Mouse (Mus musculus): ENCODE measurements around the gene Igbp1.
A peak's percentile ranks its signal among the peaks of the same experiment; 100 is the strongest.

Igbp1 gene

DNA sequence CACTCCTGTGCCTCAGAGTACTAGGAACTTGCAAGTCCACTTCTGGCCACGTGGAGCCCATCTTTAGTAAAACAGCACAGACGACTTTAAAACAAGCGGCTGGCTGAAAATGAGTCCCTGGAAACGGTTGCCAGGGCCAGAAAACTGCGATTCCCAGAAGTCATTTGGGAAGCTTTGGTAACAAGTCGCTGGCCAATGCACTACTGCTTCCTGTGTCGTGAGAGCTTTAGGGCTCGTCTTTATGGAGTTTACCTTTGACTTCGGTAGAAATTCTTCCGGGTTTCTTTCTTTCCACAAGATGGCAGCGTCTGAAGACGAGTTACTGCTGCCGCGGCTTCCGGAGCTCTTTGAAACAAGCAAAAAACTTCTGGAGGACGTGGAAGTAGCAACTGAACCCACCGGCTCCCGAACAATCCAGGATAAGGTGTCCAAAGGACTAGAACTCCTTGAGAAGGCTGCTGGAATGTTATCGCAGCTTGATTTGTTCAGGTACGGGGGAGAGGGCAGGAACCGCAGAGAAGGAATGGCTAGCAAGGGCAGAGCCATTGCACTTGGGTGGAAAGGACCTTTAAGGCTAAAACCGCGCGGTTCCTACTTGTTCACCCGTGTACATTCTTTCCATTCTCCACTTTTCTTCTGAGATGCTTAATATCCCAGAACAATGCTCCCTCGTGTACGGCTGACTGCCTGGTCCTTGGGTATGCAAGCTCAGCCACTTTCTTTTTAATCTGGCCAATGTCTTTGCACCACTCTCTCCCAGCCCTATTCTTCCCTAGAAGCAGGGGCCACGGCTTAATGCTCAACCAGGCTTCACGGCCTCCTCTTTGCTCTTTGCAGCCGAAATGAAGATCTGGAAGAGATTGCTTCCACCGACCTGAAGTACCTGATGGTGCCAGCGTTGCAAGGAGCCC, at the start of gene Igbp1:
Gene Igbp1, plus strand, starts transcription at position 224 of the 911 bp plus-strand sequence.
- DNase-seq: peak; percentile 91

GRCm38 (mm10) chrX:100468047-100468446, 26.0 kb upstream of the Igbp1 start:
- DNase-seq: no peak

DNA sequence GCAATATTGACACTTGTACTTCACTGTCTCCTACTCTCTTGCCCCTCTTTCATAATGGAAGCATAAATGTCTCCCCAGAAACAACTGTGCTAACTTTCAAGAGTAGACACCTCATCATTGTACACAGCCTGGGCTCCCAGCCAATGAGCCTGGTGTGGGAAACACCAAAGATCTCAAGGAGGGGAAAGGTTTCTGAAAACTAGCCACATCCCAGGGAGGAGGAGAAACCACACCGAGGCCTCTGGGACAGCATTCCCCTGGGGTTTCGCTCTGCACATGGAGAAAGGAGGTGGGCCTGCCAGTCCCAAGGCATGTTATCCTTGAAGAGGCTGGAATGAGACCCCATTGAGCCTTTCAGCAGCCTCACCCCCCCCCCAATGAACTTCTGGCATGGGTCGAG, 24.0 kb upstream of the Igbp1 start:
- DNase-seq: no peak

DNA sequence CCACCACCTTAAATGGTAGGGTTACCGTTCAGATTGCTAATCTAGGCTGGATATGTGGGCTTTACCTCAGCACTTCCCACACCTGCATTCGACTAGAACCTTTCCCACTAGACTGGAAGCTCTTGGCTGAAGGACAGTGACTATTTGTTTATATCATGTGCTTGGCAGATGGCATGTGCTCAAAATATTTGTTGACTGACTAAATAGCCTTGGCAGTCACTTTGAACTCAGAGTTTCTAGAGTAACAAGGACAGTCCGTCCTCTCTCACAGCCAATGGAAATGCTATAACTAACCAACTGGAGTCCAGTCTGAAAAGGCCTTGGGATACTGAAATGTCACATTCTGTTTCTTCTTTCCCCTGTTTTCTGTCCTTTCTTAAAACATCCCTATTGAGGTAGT, 22.6 kb upstream of the Igbp1 start:
- DNase-seq: no peak

DNA sequence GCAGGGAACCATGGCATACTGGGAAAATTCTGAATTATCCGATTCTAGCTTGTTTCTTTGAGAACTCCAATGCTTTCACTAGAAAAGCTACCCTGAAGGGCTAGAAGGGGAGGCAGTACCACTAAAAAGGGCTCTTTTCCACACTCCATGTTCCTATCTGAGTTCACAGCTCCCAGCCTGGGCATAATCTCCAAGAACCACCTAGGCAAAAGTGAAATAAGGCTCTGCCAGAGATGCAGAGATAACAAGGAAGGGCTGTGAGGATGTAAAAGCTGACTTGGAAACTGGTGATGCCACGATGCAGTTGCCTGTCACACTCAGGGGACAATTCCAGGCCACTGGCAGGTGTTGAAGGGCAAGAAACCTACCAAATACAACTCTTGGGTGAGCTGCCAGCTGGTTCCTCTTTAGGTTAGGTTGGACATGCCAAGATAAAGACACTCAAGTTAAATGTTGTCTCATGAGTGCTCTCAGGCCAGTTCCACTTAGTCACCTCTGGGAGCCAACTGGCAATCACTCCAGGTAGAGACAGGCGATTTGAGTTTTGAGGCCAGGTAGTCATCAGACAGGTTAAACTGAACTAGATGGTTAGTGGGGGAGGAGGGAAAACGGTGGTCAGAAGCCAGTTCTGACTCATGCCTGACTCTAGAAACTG, 18.4 kb upstream of the Igbp1 start:
- no peak for DNase-seq

GRCm38 (mm10) chrX:100480317-100480716, 13.8 kb upstream of the Igbp1 start:
- peak; percentile 70 for DNase-seq

DNA sequence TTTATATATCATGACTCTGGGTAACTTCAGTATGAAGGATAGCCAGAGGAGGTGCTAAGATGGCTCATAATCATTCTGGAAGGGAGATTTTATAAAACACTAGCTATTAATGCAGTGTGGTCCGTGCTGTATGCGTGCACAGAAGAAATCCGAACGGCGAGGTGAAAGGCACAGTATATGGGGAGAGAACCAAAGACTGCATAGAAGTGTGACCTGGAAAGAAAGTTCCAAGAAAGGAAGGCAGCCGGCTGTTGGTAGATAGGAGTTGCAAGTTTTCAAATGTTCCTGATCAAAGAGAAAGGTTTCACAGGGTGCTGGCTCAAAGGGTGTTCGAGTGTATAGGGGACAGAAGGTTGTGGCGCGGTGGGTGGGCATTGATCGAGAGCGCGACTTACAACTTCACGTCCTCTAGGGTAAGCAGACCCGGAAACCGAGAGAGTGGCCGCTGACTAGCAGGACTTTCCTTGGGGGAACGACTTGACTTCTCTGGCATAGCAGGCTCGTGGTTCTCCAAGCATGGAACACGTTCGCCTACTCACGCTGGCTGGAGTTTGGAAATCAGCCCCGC, 507 bp upstream of the Igbp1 start:
- DNase-seq: no peak

DNA sequence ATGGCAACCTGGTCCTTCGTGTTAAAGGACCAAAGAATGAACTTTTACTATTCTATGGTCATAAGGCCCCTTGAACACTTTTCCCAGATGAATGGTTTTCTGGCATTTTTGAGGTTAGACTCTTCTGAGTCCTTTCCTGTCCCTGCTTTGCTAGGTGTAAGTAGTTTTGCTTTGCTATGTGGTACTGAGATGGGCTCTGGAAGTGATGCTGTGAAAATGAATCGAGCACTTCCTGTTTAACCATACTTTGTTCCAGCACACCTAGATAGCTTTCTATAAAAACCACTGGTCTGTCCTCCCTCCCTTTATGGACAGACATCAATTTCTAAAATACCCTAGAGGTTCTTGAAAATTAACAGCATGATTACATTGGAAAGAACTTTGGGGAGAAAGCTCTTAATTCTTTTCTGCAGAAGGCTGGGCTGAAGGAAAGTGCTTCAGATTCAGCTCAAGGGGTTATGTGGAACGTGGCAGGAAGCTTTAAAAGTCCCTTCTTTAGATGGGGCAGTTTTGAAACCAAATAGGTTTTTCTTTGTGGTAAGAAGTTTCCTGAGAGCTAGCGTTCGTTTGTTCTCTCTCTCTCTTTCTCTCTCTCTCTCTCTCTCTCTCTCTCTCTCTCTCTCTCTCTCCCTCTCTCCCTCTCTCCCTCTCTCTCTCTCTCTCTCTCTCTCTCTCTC, 10.2 kb downstream of the Igbp1 start:
- DNase-seq: no peak

- no peak for DNase-seq
These were observed 14.1 kb downstream of the Igbp1 start for GRCm38 (mm10) chrX:100508164-100508563.

DNA sequence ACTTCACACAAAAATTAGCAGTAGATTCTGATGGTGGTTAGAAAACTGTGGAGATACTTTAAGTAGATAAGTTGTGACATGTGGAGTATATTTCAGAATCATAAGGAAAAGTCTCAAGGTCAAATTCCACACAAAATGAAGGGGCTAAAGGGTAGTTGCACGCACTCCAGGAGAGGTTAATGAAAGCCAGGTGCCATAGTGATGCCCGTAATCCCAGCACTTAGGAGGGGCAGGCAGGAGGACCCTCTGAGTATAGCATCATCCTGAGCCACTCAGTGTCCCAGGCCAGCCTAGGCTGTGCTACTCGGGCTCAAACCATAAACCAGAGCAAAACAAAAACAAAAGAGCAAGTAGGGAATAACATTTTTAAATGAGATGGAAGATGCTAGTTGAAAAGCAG, 15.8 kb downstream of the Igbp1 start:
- no peak for DNase-seq

GRCm38 (mm10) chrX:100516683-100517082, 22.6 kb downstream of the Igbp1 start:
- no peak for DNase-seq

GRCm38 (mm10) chrX:100517626-100518025, 23.5 kb downstream of the Igbp1 start:
- DNase-seq: no peak

GRCm38 (mm10) chrX:100518532-100518931, 24.4 kb downstream of the Igbp1 start:
- no peak for DNase-seq

DNA sequence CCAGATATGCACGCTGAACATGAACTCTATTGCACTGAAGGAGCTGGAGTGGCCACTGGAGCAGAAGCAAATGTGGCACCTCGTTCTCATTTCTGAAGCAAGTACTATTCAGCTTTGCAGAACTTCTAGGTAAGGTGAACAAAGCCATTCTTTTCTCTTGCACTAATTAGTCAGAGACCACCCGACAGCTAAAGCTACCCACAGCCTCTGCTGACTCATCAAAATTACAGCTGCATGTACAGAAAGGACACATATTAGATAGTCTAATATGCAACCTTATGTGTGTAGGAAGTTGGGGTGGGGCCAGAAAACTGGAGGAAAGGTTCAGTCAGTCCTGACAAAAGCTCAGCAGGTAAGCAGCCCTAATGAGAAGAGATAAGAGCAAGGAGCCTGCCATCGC, 30.4 kb downstream of the Igbp1 start, which contains the start of gene Dgat2l6:
Gene Dgat2l6, plus strand, starts transcription at position 368 of the 400 bp plus-strand sequence.
- DNase-seq: no peak

- DNase-seq: no peak
These were observed 61.9 kb downstream of the Igbp1 start for GRCm38 (mm10) chrX:100556026-100556425.

DNA sequence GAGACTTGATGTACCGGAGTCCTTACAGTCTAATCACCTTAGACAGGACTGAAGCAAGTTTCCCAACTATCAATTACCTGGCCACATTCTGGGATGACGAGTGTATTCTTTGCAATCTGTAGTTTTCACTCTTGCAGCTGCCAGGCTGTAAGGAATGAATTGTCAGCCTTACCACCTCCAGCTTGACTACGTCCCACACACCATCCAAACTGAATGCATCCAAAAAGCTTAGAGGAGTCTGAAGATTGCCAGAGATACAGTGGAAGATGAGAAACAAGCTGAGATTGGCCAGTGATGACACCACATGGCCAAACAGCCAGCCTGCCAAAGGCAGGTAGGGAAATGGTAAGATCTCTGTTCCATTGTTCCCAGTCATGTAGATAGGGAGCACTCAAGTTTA, 71.6 kb downstream of the Igbp1 start:
- DNase-seq: no peak

Measured in kidney, adult 9 months (tissue).